Mouse (Mus musculus): ENCODE measurements at regions not wholly inside any gene's neighbourhood (a gene's known extent, or its start where the extent isn't known, plus 50 kb on each side); places are given as distances from the start of the nearest gene placed in this dataset.
A peak's percentile ranks its signal among the peaks of the same experiment; 100 is the strongest.

DNA sequence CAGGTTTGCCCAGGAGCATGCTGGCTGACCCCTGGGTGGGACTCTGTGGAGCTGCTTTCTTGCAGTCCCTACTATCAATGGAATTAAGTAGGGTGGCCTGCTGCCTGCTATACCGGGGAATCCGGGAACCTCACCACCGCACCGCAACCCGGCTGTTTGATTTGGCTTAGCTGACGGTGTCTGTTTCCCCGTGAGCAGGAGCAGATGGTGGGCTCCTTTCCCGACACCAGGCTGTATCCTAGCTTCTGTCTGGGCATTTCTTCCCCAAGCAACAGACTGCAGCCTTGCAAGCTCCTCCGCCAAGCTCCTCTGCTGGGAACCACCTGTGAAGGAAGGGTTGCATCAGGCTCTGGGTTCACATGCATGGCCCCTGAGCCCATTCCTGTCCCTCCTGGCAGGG, 132.7 kb downstream of the Tmem132e start:
- peak; percentile 83 for ATAC-seq
- H3K27ac ChIP-seq (ENCODE audit: low read length), result no peak overlapping the region

DNA sequence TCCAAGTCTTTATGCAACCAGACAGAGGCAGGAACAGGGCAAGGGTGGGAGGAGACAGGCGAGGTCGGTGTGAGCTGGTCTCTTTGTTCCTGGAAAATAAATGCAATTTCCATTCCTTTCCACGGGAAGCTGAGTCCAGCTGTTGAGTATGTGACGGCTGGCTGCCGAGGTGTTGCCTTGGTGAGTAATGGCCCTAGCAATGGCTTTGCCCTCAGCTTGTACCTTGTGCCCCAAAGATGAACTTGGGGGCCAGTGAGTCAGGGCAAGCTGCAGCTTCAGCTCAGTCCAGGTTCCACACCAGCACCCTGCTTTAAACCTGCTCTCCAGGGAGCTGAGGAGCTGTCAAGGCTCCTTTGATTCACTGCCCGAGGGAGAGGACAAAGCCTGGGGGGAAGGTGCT, 130.0 kb downstream of the Tmem132e start:
- no peak overlapping the region for H3K9ac ChIP-seq (replicated peaks; ENCODE audit: low read depth, low read length)
- H3K27me3 ChIP-seq (replicated peaks; ENCODE audit: control insufficient read depth, insufficient read depth, low read length), result no peaks in the 10 kb centered on the region; the same call in 1 of the 2 replicates
- whole genome bisulfite sequencing, result 25% methylated on average over 6 of the region's 6 CpGs
- peaks cover 22% of the 10 kb centered on the region for H3K4me1 ChIP-seq (replicated peaks; ENCODE audit: control insufficient read depth, insufficient read depth, low read length)
- H3K9me3 ChIP-seq (ENCODE audit: control insufficient read depth, low read length), result no peaks in the 10 kb centered on the region
- H3K4me2 ChIP-seq (ENCODE audit: low read length), result no peak overlapping the region
- no peaks in the 10 kb centered on the region for H3K36me3 ChIP-seq (ENCODE audit: control insufficient read depth, insufficient read depth)
- no peak overlapping the region for H3K4me3 ChIP-seq (replicated peaks; ENCODE audit: low read length)
- no peak for ATAC-seq
- no peak overlapping the region for H3K27ac ChIP-seq (ENCODE audit: low read length)

More for the DNA sequence above, 132.7 kb downstream of the Tmem132e start:
- no peaks in the 10 kb centered on the region for H3K36me3 ChIP-seq (ENCODE audit: control insufficient read depth, insufficient read depth)
- H3K4me2 ChIP-seq (ENCODE audit: low read length), result no peak overlapping the region
- 42% methylated on average over 9 of the region's 9 CpGs for WGBS
- no peaks in the 10 kb centered on the region for H3K9me3 ChIP-seq (ENCODE audit: control insufficient read depth, low read length)
- no peak overlapping the region for H3K4me3 ChIP-seq (replicated peaks; ENCODE audit: low read length)
- H3K27me3 ChIP-seq (replicated peaks; ENCODE audit: control insufficient read depth, insufficient read depth, low read length), result no peaks in the 10 kb centered on the region; the same call in 1 of the 2 replicates
- H3K4me1 ChIP-seq (replicated peaks; ENCODE audit: control insufficient read depth, insufficient read depth, low read length), result peaks cover 29% of the 10 kb centered on the region
- no peak overlapping the region for H3K9ac ChIP-seq (replicated peaks; ENCODE audit: low read depth, low read length)

DNA sequence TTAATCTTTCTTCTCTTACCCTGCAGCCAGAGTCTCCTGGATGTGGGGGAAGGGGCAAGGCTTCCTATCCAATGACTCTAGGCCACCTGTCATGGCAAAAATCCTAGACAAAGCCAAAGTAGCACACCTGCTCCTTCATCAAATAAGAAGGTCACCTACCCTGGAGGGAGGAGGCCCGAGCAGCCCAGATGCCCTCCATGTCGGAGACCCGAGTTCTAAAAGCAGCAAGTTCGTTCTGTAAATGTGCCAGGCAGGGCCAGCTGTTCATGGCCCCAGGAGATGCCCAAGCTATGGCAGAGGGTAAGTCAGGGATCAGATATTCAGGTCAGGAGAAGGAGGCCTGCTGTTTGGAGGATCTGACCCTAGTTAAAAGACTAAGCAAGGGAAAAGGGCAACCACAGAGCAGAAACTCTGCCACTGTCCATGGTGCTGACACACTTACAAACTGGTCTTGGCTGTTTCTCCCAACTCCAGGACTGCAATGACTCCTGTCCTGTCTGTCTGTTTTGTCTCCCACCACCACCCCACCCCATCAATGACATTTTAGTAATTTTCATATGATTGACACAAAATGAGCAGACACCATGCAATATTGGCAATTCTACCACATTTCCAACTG, 125.9 kb downstream of the Tmem132e start:
- no peaks in the 10 kb centered on the region for H3K36me3 ChIP-seq (ENCODE audit: control insufficient read depth, insufficient read depth)
- H3K9me3 ChIP-seq (ENCODE audit: control insufficient read depth, low read length), result no peaks in the 10 kb centered on the region
- no peak overlapping the region for H3K4me2 ChIP-seq (ENCODE audit: low read length)
- H3K9ac ChIP-seq (replicated peaks; ENCODE audit: low read depth, low read length), result no peak overlapping the region
- 85% methylated on average over 4 of the region's 4 CpGs for WGBS
- H3K27ac ChIP-seq (ENCODE audit: low read length), result no peak overlapping the region
- no peak overlapping the region for H3K4me3 ChIP-seq (replicated peaks; ENCODE audit: low read length)
- ATAC-seq, result no peak
- no peaks in the 10 kb centered on the region for H3K27me3 ChIP-seq (replicated peaks; ENCODE audit: control insufficient read depth, insufficient read depth, low read length)
- 0 out of 2 replicates have a peak, but pooled peaks cover 3% of the 10 kb centered on the region for H3K4me1 ChIP-seq (replicated peaks; ENCODE audit: control insufficient read depth, insufficient read depth, low read length)

DNA sequence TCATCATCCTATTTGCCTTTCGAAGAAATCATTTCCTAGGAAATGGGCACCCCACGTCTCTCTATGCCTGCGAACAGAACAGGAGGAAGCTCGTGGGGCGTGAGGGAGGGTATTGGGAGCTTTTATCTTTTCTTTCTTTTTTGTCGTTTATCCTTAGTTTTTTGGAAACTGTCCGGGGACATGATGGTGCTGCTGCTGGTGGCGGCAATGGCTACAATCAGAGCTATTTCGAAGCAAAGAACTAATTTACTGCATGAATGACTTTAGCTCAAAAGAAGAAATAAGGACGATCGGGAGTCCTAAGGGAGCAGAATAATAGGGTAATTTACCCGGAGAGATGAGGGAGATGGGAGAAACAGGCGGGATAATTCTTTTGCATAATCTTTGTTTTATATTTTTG, 119.9 kb downstream of the Tmem132e start:
- Histone ChIP-seq H3K9me3 (ENCODE audit: control insufficient read depth, low read length) (no peaks in the 10 kb centered on the region; the same call in 1 of the 2 replicates), H3K4me3 (replicated peaks; ENCODE audit: low read length) (no peak overlapping the region), H3K36me3 (ENCODE audit: control insufficient read depth, insufficient read depth) (no peaks in the 10 kb centered on the region), H3K4me2 (ENCODE audit: low read length) (peak overlapping the region; percentile 40), H3K4me1 (replicated peaks; ENCODE audit: control insufficient read depth, insufficient read depth, low read length) (peaks cover 8% of the 10 kb centered on the region), H3K27me3 (replicated peaks; ENCODE audit: control insufficient read depth, insufficient read depth, low read length) (no peaks in the 10 kb centered on the region; the same call in 1 of the 2 replicates), H3K9ac (replicated peaks; ENCODE audit: low read depth, low read length) (no peak overlapping the region), H3K27ac (ENCODE audit: low read length) (no peak overlapping the region)
- ATAC-seq, result no peak
- WGBS, result 5% methylated on average over 13 of the region's 13 CpGs

All from forebrain, embryonic 16.5 days (tissue).